Mouse (Mus musculus) gastrocnemius, postnatal 36 days (tissue): Measurements from ENCODE around the gene Atp1a3. TPM values are rescaled to one million over a fixed set of nuclear protein-coding genes. Genes with fewer than 3 reads are reported as not detected.

Experiments
- DNase-seq, 2 experiments: peaks; one replicate each; pipeline ENCODE4 v3.0.0; 2022
- intact Hi-C: fragments of 180-260 bp; cut with DNase I; formaldehyde crosslinking; loops from one replicate; pipeline ENCODE4 v1.15.1; 2025
- total RNA-seq, 2 experiments: library from RNA; stranded (reverse); gene quantifications; 2 replicates each; pipeline ENCODE4 v1.2.3; 2021

Gene Atp1a3
- total RNA-seq, 2 experiments from 2014 or later, result 0.08 to 0.15 TPM

GRCm38 (mm10) chr7:25006171-25006570, 413 bp upstream of the Atp1a3 start:
- no peak for DNase-seq
- intact Hi-C loops, result no loop called here

GRCm38 (mm10) chr7:25004806-25005205, 952 bp downstream of the Atp1a3 start:
- no peak for DNase-seq
- intact Hi-C loops, result no loop called here

GRCm38 (mm10) chr7:25003820-25004388, 1.9 kb downstream of the Atp1a3 start:
- intact Hi-C loops, result no loop called here
- DNase-seq, result no peak

GRCm38 (mm10) chr7:25003291-25003690, 2.5 kb downstream of the Atp1a3 start:
- DNase-seq, result no peak
- intact Hi-C loops, result no loop called here

GRCm38 (mm10) chr7:25000711-25001110, 5.0 kb downstream of the Atp1a3 start:
- intact Hi-C loops, result no loop called here
- DNase-seq, result no peak

- no peak for DNase-seq
- intact Hi-C loops, result no loop called here
Observed at GRCm38 (mm10) chr7:25000211-25000610, 5.5 kb downstream of the Atp1a3 start.

GRCm38 (mm10) chr7:24993081-24993480, 12.7 kb downstream of the Atp1a3 start:
- DNase-seq, result no peak
- intact Hi-C loops, result no loop called here

GRCm38 (mm10) chr7:24990478-24990877, 15.3 kb downstream of the Atp1a3 start:
- intact Hi-C loops, result no loop called here
- DNase-seq, result no peak

GRCm38 (mm10) chr7:24987941-24988340, 17.8 kb downstream of the Atp1a3 start:
- DNase-seq, result no peak
- intact Hi-C loops, result no loop called here

- intact Hi-C loops, result no loop called here
- DNase-seq, result no peak
Observed at GRCm38 (mm10) chr7:24985799-24986198, 20.0 kb downstream of the Atp1a3 start.

GRCm38 (mm10) chr7:24984307-24984706, 21.5 kb downstream of the Atp1a3 start:
- DNase-seq, result no peak
- intact Hi-C loops, result no loop called here

GRCm38 (mm10) chr7:24983396-24983795, 22.4 kb downstream of the Atp1a3 start:
- intact Hi-C loops, result no loop called here
- no peak for DNase-seq

GRCm38 (mm10) chr7:24980439-24980838, 25.3 kb downstream of the Atp1a3 start:
- intact Hi-C loops, result no loop called here

GRCm38 (mm10) chr7:24978781-24979180, 27.0 kb downstream of the Atp1a3 start:
- DNase-seq, result no peak
- intact Hi-C loops, result loop anchor here (10.0 kb wide), 1 partner anchor 164 kb away; no protein-coding TSS in a partner anchor

More at GRCm38 (mm10) chr7:24980439-24980838, 25.3 kb downstream of the Atp1a3 start:
- DNase-seq, result no peak

- DNase-seq, result no peak
- intact Hi-C loops, result loop anchor here (10.0 kb wide), 1 partner anchor 160 kb away; no protein-coding TSS in a partner anchor
Observed at GRCm38 (mm10) chr7:24974893-24975595, 30.7 kb downstream of the Atp1a3 start.

GRCm38 (mm10) chr7:24973902-24974301, 31.9 kb downstream of the Atp1a3 start:
- no peak for DNase-seq
- intact Hi-C loops, result loop anchor here (10.0 kb wide), 1 partner anchor 159 kb away; no protein-coding TSS in a partner anchor

GRCm38 (mm10) chr7:24973208-24973607, 32.5 kb downstream of the Atp1a3 start:
- intact Hi-C loops, result loop anchor here (10.0 kb wide), 1 partner anchor 158 kb away; no protein-coding TSS in a partner anchor
- DNase-seq, result no peak

GRCm38 (mm10) chr7:24971972-24972893, 33.5 kb downstream of the Atp1a3 start, which contains the start of gene Rabac1:
TSS of gene Rabac1 (minus strand) at chr7:24972754.
- DNase-seq, result peak; percentile 85 to 88
- intact Hi-C loops, result loop anchor here (10.0 kb wide), 1 partner anchor 157 kb away; no protein-coding TSS in a partner anchor

GRCm38 (mm10) chr7:24971261-24971971, 34.3 kb downstream of the Atp1a3 start:
- intact Hi-C loops, result loop anchor here (10.0 kb wide), 1 partner anchor 157 kb away; no protein-coding TSS in a partner anchor
- no peak for DNase-seq

GRCm38 (mm10) chr7:24970341-24970740, 35.4 kb downstream of the Atp1a3 start:
- intact Hi-C loops, result loop anchor here (10.0 kb wide), 1 partner anchor 156 kb away; no protein-coding TSS in a partner anchor

More at GRCm38 (mm10) chr7:24970341-24970740, 35.4 kb downstream of the Atp1a3 start:
- no peak for DNase-seq
